In genomic region chr3:152412362-152412761, GRCm38 (mm10) we compare ENCODE assay signal across 26 mouse cellular contexts. TPM values are rescaled to one million over a fixed set of nuclear protein-coding genes. Genes with fewer than 3 reads are reported as not detected.
A peak's percentile ranks its signal among the peaks of the same experiment; 100 is the strongest.
DNase-seq lines count a peak whose midpoint lies in the region; ATAC-seq and TF ChIP-seq lines count a peak whose summit lies in the region.
"Had no signal": no experiment of that assay in that cellular context is flagged by ENCODE, and none has a peak within 500 bp of the region (broad histone marks: within the 10 kb centered on the region; RNA-seq: fewer than 3 reads in every experiment).

No protein-coding gene starts in this region.

- peak; percentile 52 for ATAC-seq in frontal cortex, adult (ENCODE audit: low TSS enrichment)
- no peak for ATAC-seq in heart, postnatal 0 days (ENCODE audit: insufficient read depth, low read depth)
- no peak for ATAC-seq in heart, embryonic 11.5 days (replicated peaks; ENCODE audit: insufficient number of reproducible peaks, low FRiP score, low TSS enrichment)
- ATAC-seq: activated CD4-positive, CD25-positive, alpha-beta regulatory T cell, adult 4 months; CD4-positive, CD25-positive, alpha-beta regulatory T cell, adult 4 months; forebrain, embryonic 14.5 days; forebrain, embryonic 16.5 days; Patski had no signal

- no peak overlapping the region for H3K9ac ChIP-seq in heart, postnatal 0 days (replicated peaks; ENCODE audit: low read depth, low read length)
- no peak overlapping the region for H3K9ac ChIP-seq in heart, embryonic 11.5 days (ENCODE audit: low read depth, low read length)
- H3K9ac ChIP-seq: embryonic facial prominence, embryonic 12.5 days; forebrain, embryonic 12.5 days had no signal

- TF ChIP-seq CTCF in heart, postnatal 0 days (IDR thresholded peaks at IDR 0.05; ENCODE audit: low read depth): no peak

- H3K4me3 ChIP-seq in heart, postnatal 0 days (ENCODE audit: low read depth, low read length): no peak overlapping the region
- no peak overlapping the region for H3K4me3 ChIP-seq in heart, embryonic 11.5 days (ENCODE audit: low read depth, low read length)
- H3K4me3 ChIP-seq: embryonic facial prominence, embryonic 10.5 days; embryonic facial prominence, embryonic 12.5 days; erythroblast, embryonic 14.5 days; forebrain, embryonic 10.5 days; forebrain, embryonic 12.5 days had no signal

- H3K36me3 ChIP-seq in heart, postnatal 0 days (replicated peaks; ENCODE audit: control insufficient read depth, insufficient read depth, low read length): no peaks in the 10 kb centered on the region
- no peaks in the 10 kb centered on the region for H3K36me3 ChIP-seq in heart, embryonic 11.5 days (ENCODE audit: control insufficient read depth, insufficient read depth, low read length)
- H3K36me3 ChIP-seq: embryonic facial prominence, embryonic 12.5 days; forebrain, embryonic 12.5 days had no signal

- TF ChIP-seq EP300 in heart, postnatal 0 days (IDR thresholded peaks at IDR 0.05; ENCODE audit: low read depth): no peak

- H3K27ac ChIP-seq in heart, postnatal 0 days (ENCODE audit: low read depth): peak overlapping the region; percentile 2; the same call in 1 of the 2 replicates
- no peak overlapping the region for H3K27ac ChIP-seq in heart, embryonic 11.5 days (ENCODE audit: low read depth, low read length)
- H3K27ac ChIP-seq: embryonic facial prominence, embryonic 10.5 days; embryonic facial prominence, embryonic 12.5 days; forebrain, embryonic 10.5 days; forebrain, embryonic 12.5 days had no signal

- WGBS in heart, postnatal 0 days: 71% methylated on average over 4 of the region's 4 CpGs
- 81% methylated on average over 4 of the region's 4 CpGs for WGBS in heart, embryonic 11.5 days (ENCODE audit: insufficient replicate concordance)

- H3K4me1 ChIP-seq in heart, postnatal 0 days (ENCODE audit: control insufficient read depth, insufficient read depth): peaks cover 17% of the 10 kb centered on the region
- peaks cover 14% of the 10 kb centered on the region for H3K4me1 ChIP-seq in heart, embryonic 11.5 days (ENCODE audit: control insufficient read depth, insufficient read depth, low read length)
- H3K4me1 ChIP-seq: embryonic facial prominence, embryonic 12.5 days; forebrain, embryonic 12.5 days had no signal

- H3K4me2 ChIP-seq in heart, postnatal 0 days (ENCODE audit: low read depth, low read length): no peak overlapping the region
- no peak overlapping the region for H3K4me2 ChIP-seq in heart, embryonic 11.5 days
- H3K4me2 ChIP-seq: embryonic facial prominence, embryonic 12.5 days; forebrain, embryonic 12.5 days had no signal

- H3K9me3 ChIP-seq in heart, postnatal 0 days (replicated peaks; ENCODE audit: control insufficient read depth, low read length): no peaks in the 10 kb centered on the region
- H3K9me3 ChIP-seq in heart, embryonic 11.5 days (replicated peaks; ENCODE audit: control insufficient read depth, low read length): no peaks in the 10 kb centered on the region
- H3K9me3 ChIP-seq: embryonic facial prominence, embryonic 10.5 days; embryonic facial prominence, embryonic 12.5 days; forebrain, embryonic 10.5 days; forebrain, embryonic 12.5 days; G1E had no signal

- no peak for DNase-seq in frontal cortex, postnatal 14 days (ENCODE audit: low spot score in 2 of 2)
- DNase-seq in heart, postnatal 0 days (ENCODE audit: low spot score): no peak
- DNase-seq in ovary, adult 18-20 months (ENCODE audit: low spot score): no peak
- DNase-seq: adrenal gland, adult 8-10 months; adrenal gland, postnatal 14 days; adrenal gland, postnatal 36 days; B cell, adult 2 months; cerebellum, adult 11-12 months; cerebellum, adult 2 months; cerebellum, adult 9-10 months; cerebellum, postnatal 10 days; cerebellum, postnatal 25 days had no signal

- H3K27me3 ChIP-seq in heart, postnatal 0 days (ENCODE audit: control insufficient read depth, insufficient read depth, low read length): no peaks in the 10 kb centered on the region
- H3K27me3 ChIP-seq in heart, embryonic 11.5 days (ENCODE audit: control insufficient read depth, insufficient read depth, low read length): no peaks in the 10 kb centered on the region
- H3K27me3 ChIP-seq: CH12.LX; embryonic facial prominence, embryonic 12.5 days; forebrain, embryonic 12.5 days; Patski had no signal

RNA-seq across cellular contexts. Expression of gene Zzz3, which starts 17.1 kb away (rescaled TPM):
- total RNA-seq in heart, postnatal 0 days (2014; rRNA removed; ENCODE audit: low replicate concordance): 18.1 and 36.2 TPM in 2 replicates
- 21.0 and 22.4 TPM in 2 replicates for polyA plus RNA-seq in heart, postnatal 0 days (2015; fragmentation: Nextera tagmentation; extraction: Ambion mirVana)
- 43.0 and 46.6 TPM in 2 replicates for polyA plus RNA-seq in heart, embryonic 11.5 days (2014; fragmentation: Nextera tagmentation; extraction: Ambion mirVana)
